Mouse (Mus musculus) heart, embryonic 14.5 days (tissue): Measurements from ENCODE around the gene Atp6v1g3. TPM values are rescaled to one million over a fixed set of nuclear protein-coding genes. Genes with fewer than 3 reads are reported as not detected.

ENCODE experiments used
- ATAC-seq: fragments of 200-750 bp; cut with Nextera tagmentation; 2 replicates; pipeline ENCODE4 v1.8.0; 2017; ENCODE audit warnings: low read depth, moderate TSS enrichment; ENCODE audit not compliant: insufficient number of reproducible peaks, insufficient read depth, low FRiP score
- H3K27ac ChIP-seq, 2 experiments: fragments of 200-500 bp in 1 of 2; fragments of 300-500 bp in 1 of 2; sonication (generic) in 1 of 2; replicated peaks in 1 of 2; 2 replicates each; pipeline ENCODE4 v1.5.1; 2012 to 2014; ENCODE audit warnings: low read depth in 2 of 2, low read length in 2 of 2, control low read depth in 1 of 2, mild to moderate bottlenecking in 1 of 2, mixed read lengths in 1 of 2; ENCODE audit not compliant: control insufficient read depth in 1 of 2, insufficient read depth in 1 of 2
- H3K27me3 ChIP-seq: fragments of 300-500 bp; sonication (generic); 2 replicates; pipeline ENCODE4 v1.6.1; 2014; ENCODE audit warnings: mild to moderate bottlenecking, low read length, control low read depth; ENCODE audit not compliant: control insufficient read depth, insufficient read depth
- H3K36me3 ChIP-seq: fragments of 300-500 bp; sonication (generic); 2 replicates; pipeline ENCODE4 v1.6.1; 2014; ENCODE audit warnings: mild to moderate bottlenecking, control low read depth, low read length, mixed read lengths; ENCODE audit not compliant: control insufficient read depth, insufficient read depth
- H3K4me1 ChIP-seq, 2 experiments: fragments of 200-500 bp in 1 of 2; fragments of 300-500 bp in 1 of 2; sonication (generic) in 1 of 2; 2 replicates each; pipeline ENCODE4 v1.6.1; 2012 to 2014; ENCODE audit warnings: low read length in 2 of 2, control low read depth in 1 of 2, mixed read lengths in 1 of 2; ENCODE audit not compliant: control insufficient read depth in 2 of 2, insufficient read depth in 2 of 2
- H3K4me2 ChIP-seq: fragments of 300-500 bp; sonication (generic); 2 replicates; pipeline ENCODE4 v1.6.1; 2014; ENCODE audit warnings: mild to moderate bottlenecking, low read length
- H3K4me3 ChIP-seq, 2 experiments: fragments of 200-500 bp in 1 of 2; fragments of 300-500 bp in 1 of 2; sonication (generic) in 1 of 2; 2 replicates each; pipeline ENCODE4 v1.5.1; 2012 to 2014; ENCODE audit warnings: low read length in 2 of 2, mild to moderate bottlenecking in 2 of 2, control low read depth in 1 of 2, low read depth in 1 of 2, moderate library complexity in 1 of 2; ENCODE audit not compliant: control insufficient read depth in 1 of 2, insufficient read depth in 1 of 2
- H3K9ac ChIP-seq: fragments of 300-500 bp; sonication (generic); 2 replicates; pipeline ENCODE4 v1.6.1; 2014; ENCODE audit warnings: mild to moderate bottlenecking, low read length
- H3K9me3 ChIP-seq: fragments of 300-500 bp; sonication (generic); 2 replicates; pipeline ENCODE4 v1.6.1; 2016; ENCODE audit warnings: low read length, control low read depth; ENCODE audit not compliant: control insufficient read depth
- WGBS: fragments of 180-500 bp; shearing (Covaris S2); extraction: QIAGEN DNeasy Blood & Tissue Kit; methylation state at CpG from one replicate; pipeline ENCODE4 v1.1.7; 2014; 5-methylcytosine and 5-hydroxymethylcytosine counted together
- polyA plus RNA-seq: library from polyadenylated mRNA; unstranded; fragments of >200 nt; fragmentation: Nextera tagmentation; extraction: Ambion mirVana; gene quantifications from 2 replicates; pipeline ENCODE4 v1.2.1, GENCODE M21; 2014

The Atp6v1g3 gene
- polyA plus RNA-seq, 1 experiment from 2014 or later: not detected

DNA sequence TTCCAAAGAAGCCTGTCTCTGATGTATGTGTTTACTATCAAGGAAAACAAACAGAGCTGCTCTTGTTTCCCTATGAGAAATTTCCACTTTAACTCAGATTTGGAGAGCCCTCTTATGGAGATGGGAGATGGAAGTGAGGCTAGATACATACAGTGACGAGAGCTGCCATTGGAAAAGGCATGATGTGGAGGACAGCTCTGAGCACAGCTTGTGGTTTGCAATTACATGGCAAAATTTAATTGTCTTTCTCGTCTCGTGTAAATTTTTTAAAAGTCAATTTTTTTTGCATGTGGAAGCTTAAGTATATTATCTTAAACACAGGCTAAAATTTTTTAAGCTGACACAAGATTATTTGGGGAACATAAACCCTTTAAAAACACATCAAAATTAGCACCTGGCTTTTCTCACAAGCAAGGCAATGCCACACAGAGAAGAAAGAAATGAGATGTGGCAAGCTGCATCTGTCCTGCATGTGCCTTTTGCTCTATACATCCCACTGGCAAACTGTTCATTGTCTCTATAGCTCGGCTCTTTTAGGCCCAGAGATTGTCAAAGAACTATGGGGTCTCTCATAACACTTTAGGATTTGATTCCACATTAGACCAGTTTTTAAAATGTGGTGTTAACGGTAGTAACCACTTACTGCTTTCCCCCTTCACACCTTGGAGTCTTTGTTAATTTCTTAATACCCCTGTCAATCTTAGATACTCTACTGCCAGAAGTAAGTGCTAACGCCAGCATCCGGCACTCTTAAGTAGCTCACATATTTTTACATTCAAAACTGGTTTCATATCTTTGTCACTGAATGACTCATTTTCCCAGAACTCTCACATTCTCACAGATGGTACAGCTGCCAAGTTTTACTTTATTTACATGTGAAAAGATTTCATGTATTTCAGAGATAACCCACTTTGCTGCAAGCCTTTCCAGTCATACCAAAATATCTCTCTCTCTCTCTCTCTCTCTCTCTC, 16.2 kb downstream of the Atp6v1g3 start:
- Histone ChIP-seq H3K4me1 (no peaks in the 10 kb centered on the region; a peak in 1 of 4 replicates), H3K27ac (no peak overlapping the region), H3K36me3 (no peaks in the 10 kb centered on the region), H3K9me3 (no peaks in the 10 kb centered on the region), H3K4me3 (no peak overlapping the region), H3K27me3 (no peaks in the 10 kb centered on the region), H3K4me2 (no peak overlapping the region), H3K9ac (no peak overlapping the region)
- 49% methylated on average over 7 of the region's 7 CpGs for WGBS
- no peak for ATAC-seq

DNA sequence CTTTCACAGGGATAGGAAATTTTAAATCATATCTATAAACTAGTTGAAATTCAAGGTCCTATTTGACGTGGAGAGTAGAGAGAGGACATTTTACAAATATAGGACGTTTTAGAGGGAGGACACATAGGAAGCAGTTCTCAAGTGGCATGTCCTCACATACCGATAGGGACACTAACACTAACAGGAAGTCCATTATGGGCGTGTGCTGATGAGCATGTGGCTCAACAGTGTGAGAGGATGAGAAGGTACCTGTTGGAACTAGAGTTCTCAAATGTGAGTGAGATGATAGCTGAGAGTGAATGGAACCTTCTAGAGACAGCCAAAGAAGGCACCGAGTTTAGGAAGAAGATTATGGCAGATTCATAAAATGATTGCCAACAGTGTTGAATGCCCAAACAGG, 17.9 kb downstream of the Atp6v1g3 start:
- no peak overlapping the region for H3K4me3 ChIP-seq
- no peak for ATAC-seq
- H3K9me3 ChIP-seq: no peaks in the 10 kb centered on the region
- H3K36me3 ChIP-seq: no peaks in the 10 kb centered on the region
- WGBS: 62% methylated on average over 5 of the region's 5 CpGs
- no peaks in the 10 kb centered on the region for H3K27me3 ChIP-seq
- no peak overlapping the region for H3K9ac ChIP-seq
- H3K4me1 ChIP-seq: no peaks in the 10 kb centered on the region; a peak in 1 of 4 replicates
- no peak overlapping the region for H3K4me2 ChIP-seq
- H3K27ac ChIP-seq: no peak overlapping the region

DNA sequence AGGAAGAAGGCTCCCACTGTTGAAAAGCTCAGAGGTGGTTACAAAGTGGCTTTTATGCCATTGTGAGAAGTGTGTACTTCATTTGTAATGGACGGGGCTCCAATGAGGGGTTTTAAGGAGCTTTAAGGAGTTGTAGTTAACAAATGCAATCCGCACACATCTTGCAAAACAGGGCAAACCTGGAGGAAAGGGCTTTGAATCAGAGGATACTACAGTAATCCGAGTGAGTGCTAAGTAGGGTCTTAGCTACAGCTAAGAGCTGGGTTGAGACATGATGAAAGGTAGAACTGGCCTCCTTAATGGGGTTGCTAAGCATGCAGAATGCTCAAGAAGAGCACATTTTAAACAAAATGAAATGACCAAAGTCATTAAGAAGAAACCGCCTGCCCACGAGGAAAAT, 20.9 kb downstream of the Atp6v1g3 start:
- Histone ChIP-seq H3K4me3 (no peak overlapping the region), H3K9ac (no peak overlapping the region), H3K36me3 (no peaks in the 10 kb centered on the region), H3K27ac (no peak overlapping the region), H3K4me2 (no peak overlapping the region), H3K4me1 (no peaks in the 10 kb centered on the region; a peak in 1 of 4 replicates), H3K27me3 (no peaks in the 10 kb centered on the region), H3K9me3 (no peaks in the 10 kb centered on the region)
- WGBS: 78% methylated on average over 5 of the region's 5 CpGs
- no peak for ATAC-seq

GRCm38 (mm10) chr1:138298156-138298555, 24.6 kb downstream of the Atp6v1g3 start:
- Histone ChIP-seq H3K4me1 (no peaks in the 10 kb centered on the region), H3K27me3 (no peaks in the 10 kb centered on the region), H3K4me3 (no peak overlapping the region), H3K36me3 (no peaks in the 10 kb centered on the region), H3K4me2 (no peak overlapping the region), H3K9ac (no peak overlapping the region), H3K9me3 (no peaks in the 10 kb centered on the region), H3K27ac (no peak overlapping the region)
- 72% methylated on average over 2 of the region's 2 CpGs for WGBS
- no peak for ATAC-seq

DNA sequence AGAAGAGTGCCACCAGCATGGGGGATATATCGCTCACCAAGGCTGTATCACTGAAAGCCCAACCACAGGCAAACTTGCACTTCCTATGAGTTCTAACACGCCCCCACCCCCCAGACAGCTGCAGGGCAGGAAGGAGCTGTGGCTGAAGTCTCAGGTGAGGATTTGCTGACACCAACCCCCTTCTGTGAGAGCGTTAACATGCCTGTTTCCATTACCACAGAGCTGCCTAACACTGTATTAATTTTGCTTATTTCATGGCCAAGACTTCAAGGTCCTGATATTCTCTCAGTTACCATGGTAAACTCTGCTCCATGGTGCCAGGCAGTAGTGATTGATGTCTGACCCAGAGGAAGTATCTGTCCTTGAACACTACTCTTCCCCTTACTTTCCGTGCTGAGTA, 26.0 kb downstream of the Atp6v1g3 start:
- Histone ChIP-seq H3K9me3 (no peaks in the 10 kb centered on the region), H3K27me3 (no peaks in the 10 kb centered on the region), H3K9ac (no peak overlapping the region), H3K4me2 (no peak overlapping the region), H3K4me3 (no peak overlapping the region), H3K36me3 (no peaks in the 10 kb centered on the region), H3K4me1 (no peaks in the 10 kb centered on the region), H3K27ac (no peak overlapping the region)
- no peak for ATAC-seq
- 49% methylated on average over 4 of the region's 4 CpGs for WGBS

DNA sequence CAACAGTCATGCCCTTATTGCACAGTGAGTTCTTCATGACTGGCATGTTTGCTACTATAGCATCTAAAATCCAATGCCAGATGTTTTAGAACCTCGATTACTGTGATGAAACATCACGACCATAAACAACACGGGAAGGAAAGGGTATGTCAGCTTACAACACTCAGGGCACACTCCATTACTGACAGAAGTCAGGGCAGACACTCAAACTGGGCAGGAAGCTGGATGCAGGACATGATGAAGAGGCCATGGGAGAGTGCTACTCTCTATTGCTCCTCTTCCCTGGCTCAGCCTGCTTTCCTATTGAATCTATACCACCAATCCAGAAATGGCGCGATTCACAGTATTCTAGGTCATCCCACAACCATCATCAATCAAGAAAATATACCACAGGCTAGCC, 28.4 kb downstream of the Atp6v1g3 start:
- Histone ChIP-seq H3K9me3 (no peaks in the 10 kb centered on the region), H3K4me3 (no peak overlapping the region), H3K36me3 (no peaks in the 10 kb centered on the region), H3K4me2 (no peak overlapping the region), H3K27me3 (no peaks in the 10 kb centered on the region), H3K4me1 (no peaks in the 10 kb centered on the region), H3K9ac (no peak overlapping the region), H3K27ac (no peak overlapping the region)
- ATAC-seq: no peak
- 72% methylated on average over 5 of the region's 5 CpGs for WGBS

DNA sequence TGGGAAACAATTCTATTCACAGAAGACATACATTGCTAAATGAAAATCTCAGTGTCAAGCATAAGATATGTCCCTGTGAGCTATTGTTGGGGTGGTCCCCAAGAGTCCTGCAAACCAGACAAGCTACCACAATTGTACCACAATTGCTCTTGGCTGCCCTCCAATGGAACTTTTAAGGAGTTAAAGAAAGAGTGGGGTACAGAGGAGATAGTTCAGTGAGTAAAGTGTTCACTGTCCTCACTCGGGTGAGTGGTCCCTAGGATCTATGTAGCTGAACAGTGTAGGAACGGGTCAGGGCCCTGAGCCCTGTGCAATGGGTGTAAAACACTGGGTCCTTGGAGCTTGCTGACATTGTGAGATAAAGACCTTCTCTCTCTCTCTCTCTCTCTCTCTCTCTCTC, 29.2 kb downstream of the Atp6v1g3 start:
- H3K4me1 ChIP-seq: no peaks in the 10 kb centered on the region
- no peaks in the 10 kb centered on the region for H3K9me3 ChIP-seq
- WGBS: 81% methylated on average over 2 of the region's 2 CpGs
- no peak overlapping the region for H3K9ac ChIP-seq
- H3K27me3 ChIP-seq: no peaks in the 10 kb centered on the region
- no peak overlapping the region for H3K27ac ChIP-seq
- H3K4me3 ChIP-seq: no peak overlapping the region
- no peaks in the 10 kb centered on the region for H3K36me3 ChIP-seq
- H3K4me2 ChIP-seq: no peak overlapping the region
- ATAC-seq: no peak

DNA sequence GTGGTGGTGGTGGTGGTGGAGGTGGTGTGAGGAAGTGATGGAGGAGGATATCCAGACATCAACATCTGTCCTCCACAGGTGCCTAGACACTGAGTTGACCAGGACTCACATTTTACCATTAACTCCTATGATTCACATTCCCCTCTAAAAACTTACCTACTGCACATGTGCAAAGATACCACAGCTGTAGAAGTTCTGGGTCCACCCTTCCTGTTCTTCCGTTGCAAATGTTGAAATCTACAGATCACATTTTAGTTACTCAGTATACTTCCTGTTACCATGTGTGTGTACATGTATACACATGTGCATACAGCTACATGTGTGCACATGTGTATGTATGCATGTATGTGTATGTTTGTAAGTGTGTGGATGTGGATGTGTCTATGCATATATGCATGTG, 29.8 kb downstream of the Atp6v1g3 start:
- no peaks in the 10 kb centered on the region for H3K27me3 ChIP-seq
- H3K9me3 ChIP-seq: no peaks in the 10 kb centered on the region
- 81% methylated on average over 1 of the region's 1 CpGs for WGBS
- no peak overlapping the region for H3K4me3 ChIP-seq
- no peak overlapping the region for H3K27ac ChIP-seq
- H3K36me3 ChIP-seq: no peaks in the 10 kb centered on the region
- no peak for ATAC-seq
- no peak overlapping the region for H3K9ac ChIP-seq
- no peak overlapping the region for H3K4me2 ChIP-seq
- H3K4me1 ChIP-seq: no peaks in the 10 kb centered on the region
